Mouse (Mus musculus) spleen, adult 2 months (tissue): ENCODE measurements around the gene Sfr1.

Source experiments
- CTCF ChIP-seq: fragments of 200-500 bp; IDR thresholded peaks from 2 replicates; pipeline ENCODE4 v1.5.1; 2011; ENCODE audit warnings: mild to moderate bottlenecking, inconsistent platforms; ENCODE audit not compliant: insufficient read depth, insufficient read length, insufficient replicate concordance; ENCODE audit errors: extremely low read depth
- POLR2A ChIP-seq: fragments of 200-500 bp; IDR thresholded peaks from 2 replicates; pipeline ENCODE4 v1.6.1; 2011; ENCODE audit warnings: low read depth, low read length, inconsistent platforms

- TF ChIP-seq CTCF (no peak), POLR2A (no peak)
These were observed 22.4 kb downstream of the Sfr1 start for GRCm38 (mm10) chr19:47753921-47754320.
